Mouse (Mus musculus) lung, postnatal 0 days (tissue): ENCODE results near the gene Rpl7a. TPM values are rescaled to one million over a fixed set of nuclear protein-coding genes. Genes with fewer than 3 reads are reported as not detected.
"Not testable (repeated sequence)": the region's sequence is repeated elsewhere in the genome, so short reads cannot be mapped to it uniquely, and the experiment has no call there.

Source experiments
- ATAC-seq: fragments of 200-750 bp; cut with Nextera tagmentation; 2 replicates; pipeline ENCODE4 v1.8.0; 2017; ENCODE audit warnings: moderate library complexity
- DNase-seq: peaks from one replicate; pipeline ENCODE4 v3.0.0-alpha.2; 2016; ENCODE audit warnings: low spot score
- H3K27ac ChIP-seq: fragments of 300-500 bp; sonication (generic); 2 replicates; pipeline ENCODE4 v1.5.1; 2014; ENCODE audit warnings: antibody characterized with exemption, mild to moderate bottlenecking, low read length, mixed read lengths
- H3K27me3 ChIP-seq: fragments of 300-500 bp; sonication (generic); replicated peaks from 2 replicates; pipeline ENCODE4 v1.6.1; 2014; ENCODE audit warnings: low read length, mixed read lengths; ENCODE audit not compliant: insufficient read depth
- H3K36me3 ChIP-seq: fragments of 300-500 bp; sonication (generic); 2 replicates; pipeline ENCODE4 v1.6.1; 2014; ENCODE audit warnings: low read length, mixed read lengths; ENCODE audit not compliant: insufficient read depth
- H3K4me1 ChIP-seq: fragments of 300-500 bp; sonication (generic); 2 replicates; pipeline ENCODE4 v1.6.1; 2014; ENCODE audit warnings: antibody characterized with exemption, low read depth, low read length, mixed read lengths; ENCODE audit not compliant: insufficient read depth
- H3K4me2 ChIP-seq: fragments of 300-500 bp; sonication (generic); replicated peaks from 2 replicates; pipeline ENCODE4 v1.6.1; 2014; ENCODE audit warnings: low read depth, mild to moderate bottlenecking, low read length, moderate library complexity, mixed read lengths
- H3K4me3 ChIP-seq: fragments of 300-500 bp; sonication (generic); 2 replicates; pipeline ENCODE4 v1.5.1; 2014; ENCODE audit warnings: low read depth, low read length
- H3K9ac ChIP-seq: fragments of 300-500 bp; sonication (generic); replicated peaks from 2 replicates; pipeline ENCODE4 v1.6.1; 2014; ENCODE audit warnings: low read depth, mild to moderate bottlenecking
- H3K9me3 ChIP-seq: fragments of 300-500 bp; sonication (generic); 2 replicates; pipeline ENCODE4 v1.6.1; 2016; ENCODE audit warnings: low read length, mixed read lengths
- CTCF ChIP-seq: IDR thresholded peaks from 2 replicates; pipeline ENCODE4 v1.5.1; 2016; ENCODE audit warnings: antibody characterized with exemption, mild to moderate bottlenecking
- EP300 ChIP-seq: IDR thresholded peaks from 2 replicates; pipeline ENCODE4 v1.6.1; 2016; ENCODE audit warnings: antibody characterized with exemption, mild to moderate bottlenecking, control low read depth
- WGBS: fragments of 180-500 bp; shearing (Covaris S2); extraction: QIAGEN DNeasy Blood & Tissue Kit; methylation state at CpG from one replicate; pipeline ENCODE4 v1.1.7; 2014; 5-methylcytosine and 5-hydroxymethylcytosine counted together
- polyA plus RNA-seq: library from polyadenylated mRNA; unstranded; fragments of >200 nt; fragmentation: Nextera tagmentation; extraction: Ambion mirVana; gene quantifications from 2 replicates; pipeline ENCODE4 v1.2.1, GENCODE M21; 2015

Gene Rpl7a
- polyA plus RNA-seq, result 380 and 417 TPM in 2 replicates

GRCm38 (mm10) chr2:26910124-26910993 is at the start of gene Rpl7a, which contains the start of gene Med22:
Rpl7a (plus strand) TSS chr2:26910764.
Med22 (minus strand) TSS chr2:26910677.
- 0% methylated on average over 62 of the region's 74 CpGs for WGBS
- DNase-seq (peak; percentile 98), ATAC-seq (peak; percentile 96)
- Histone ChIP-seq H3K27me3 (no peaks in the 10 kb centered on the region), H3K9me3 (no peaks in the 10 kb centered on the region), H3K27ac (peak within 1 kb of the TSS; percentile 90), H3K36me3 (peaks cover 18% of the 10 kb centered on the region), H3K4me3 (peak within 1 kb of the TSS; percentile 76), H3K4me2 (peak within 1 kb of the TSS; percentile 85), H3K9ac (peak within 1 kb of the TSS; percentile 95), H3K4me1 (peaks cover 24% of the 10 kb centered on the region)
- TF ChIP-seq CTCF (no peak), EP300 (peak; percentile 91)

- no peaks in the 10 kb centered on the region for H3K9me3 ChIP-seq
- H3K27me3 ChIP-seq, result no peaks in the 10 kb centered on the region
- TF ChIP-seq CTCF (no peak), EP300 (no peak)
- WGBS, result 58% methylated on average over 3 of the region's 3 CpGs
- H3K4me3 ChIP-seq, result no peak overlapping the region
- DNase-seq, result no peak
- H3K27ac ChIP-seq, result no peak overlapping the region
- H3K4me1 ChIP-seq, result no peaks in the 10 kb centered on the region
- ATAC-seq, result no peak
- no peaks in the 10 kb centered on the region for H3K36me3 ChIP-seq
- H3K9ac ChIP-seq, result no peak overlapping the region
- H3K4me2 ChIP-seq, result no peak overlapping the region
Measured at GRCm38 (mm10) chr2:26862856-26863255, 47.7 kb upstream of the Rpl7a start.

GRCm38 (mm10) chr2:26864879-26865278 is 45.7 kb upstream of the Rpl7a start, which contains the start of gene Abo:
Abo (minus strand) TSS chr2:26864979.
- no peaks in the 10 kb centered on the region for H3K27me3 ChIP-seq
- ATAC-seq, result no peak

GRCm38 (mm10) chr2:26870666-26871065 is 39.9 kb upstream of the Rpl7a start:
- 49% methylated on average over 6 of the region's 6 CpGs for WGBS
- ATAC-seq, result no peak
- Histone ChIP-seq H3K4me1 (no peaks in the 10 kb centered on the region), H3K27ac (no peak overlapping the region), H3K9me3 (no peaks in the 10 kb centered on the region), H3K9ac (no peak overlapping the region), H3K27me3 (no peaks in the 10 kb centered on the region), H3K4me2 (no peak overlapping the region), H3K36me3 (no peaks in the 10 kb centered on the region), H3K4me3 (no peak overlapping the region)
- DNase-seq, result no peak
- TF ChIP-seq EP300, result no peak
- no peak for TF ChIP-seq CTCF

More at GRCm38 (mm10) chr2:26864879-26865278, 45.7 kb upstream of the Rpl7a start, which contains the start of gene Abo:
- Histone ChIP-seq H3K27ac (no peak within 1 kb of the TSS), H3K9me3 (no peaks in the 10 kb centered on the region), H3K4me2 (no peak within 1 kb of the TSS), H3K36me3 (no peaks in the 10 kb centered on the region), H3K9ac (no peak within 1 kb of the TSS), H3K4me1 (no peaks in the 10 kb centered on the region), H3K4me3 (no peak within 1 kb of the TSS)
- TF ChIP-seq EP300 (no peak), CTCF (no peak)
- DNase-seq, result no peak
- WGBS, result 57% methylated on average over 3 of the region's 3 CpGs

GRCm38 (mm10) chr2:26878571-26878970 is 32.0 kb upstream of the Rpl7a start:
- H3K4me3 ChIP-seq, result no peak overlapping the region
- H3K9ac ChIP-seq, result no peak overlapping the region
- no peaks in the 10 kb centered on the region for H3K9me3 ChIP-seq
- no peaks in the 10 kb centered on the region for H3K4me1 ChIP-seq
- no peaks in the 10 kb centered on the region for H3K36me3 ChIP-seq
- no peaks in the 10 kb centered on the region for H3K27me3 ChIP-seq
- H3K4me2 ChIP-seq, result no peak overlapping the region
- ATAC-seq (no peak), DNase-seq (no peak)
- no peak for TF ChIP-seq EP300
- TF ChIP-seq CTCF, result no peak
- H3K27ac ChIP-seq, result no peak overlapping the region

GRCm38 (mm10) chr2:26885541-26885940 is 25.0 kb upstream of the Rpl7a start:
- DNase-seq, H3K4me3 ChIP-seq, H3K9me3 ChIP-seq, H3K36me3 ChIP-seq, H3K4me2 ChIP-seq, H3K9ac ChIP-seq, ATAC-seq, H3K4me1 ChIP-seq, H3K27me3 ChIP-seq, H3K27ac ChIP-seq: not testable (repeated sequence)
- 84% methylated on average over 2 of the region's 2 CpGs for WGBS

GRCm38 (mm10) chr2:26886170-26886569 is 24.4 kb upstream of the Rpl7a start:
- not testable (repeated sequence) for H3K36me3 ChIP-seq, H3K27ac ChIP-seq, H3K4me3 ChIP-seq, H3K4me1 ChIP-seq, H3K9me3 ChIP-seq, ATAC-seq, H3K27me3 ChIP-seq, H3K9ac ChIP-seq, H3K4me2 ChIP-seq, DNase-seq
- WGBS, result 84% methylated on average over 4 of the region's 4 CpGs
